Mouse (Mus musculus) stomach, embryonic 15.5 days (tissue): Measurements from ENCODE around the gene Xpnpep1. TPM values are rescaled to one million over a fixed set of nuclear protein-coding genes. Genes with fewer than 3 reads are reported as not detected.

Source experiments
- ATAC-seq: fragments of 200-750 bp; cut with Nextera tagmentation; 2 replicates; pipeline ENCODE4 v1.8.0; 2017; ENCODE audit warnings: low read depth, moderate number of reproducible peaks, moderate TSS enrichment; ENCODE audit not compliant: insufficient read depth, low FRiP score
- H3K27ac ChIP-seq: fragments of 300-500 bp; sonication (generic); 2 replicates; pipeline ENCODE4 v1.5.1; 2015; ENCODE audit warnings: mild to moderate bottlenecking, inconsistent platforms
- H3K27me3 ChIP-seq: fragments of 300-500 bp; sonication (generic); replicated peaks from 2 replicates; pipeline ENCODE4 v1.6.1; 2015; ENCODE audit warnings: inconsistent platforms
- H3K36me3 ChIP-seq: fragments of 300-500 bp; sonication (generic); 2 replicates; pipeline ENCODE4 v1.6.1; 2015; ENCODE audit warnings: inconsistent platforms
- H3K4me1 ChIP-seq: fragments of 300-500 bp; sonication (generic); 2 replicates; pipeline ENCODE4 v1.6.1; 2015; ENCODE audit warnings: inconsistent platforms
- H3K4me2 ChIP-seq: fragments of 300-500 bp; sonication (generic); 2 replicates; pipeline ENCODE4 v1.6.1; 2015; ENCODE audit warnings: mild to moderate bottlenecking, inconsistent platforms
- H3K4me3 ChIP-seq: fragments of 300-500 bp; sonication (generic); replicated peaks from 2 replicates; pipeline ENCODE4 v1.5.1; 2015; ENCODE audit warnings: inconsistent platforms
- H3K9ac ChIP-seq: fragments of 300-500 bp; sonication (generic); 2 replicates; pipeline ENCODE4 v1.6.1; 2015; ENCODE audit warnings: inconsistent platforms
- H3K9me3 ChIP-seq: fragments of 300-500 bp; sonication (generic); 2 replicates; pipeline ENCODE4 v1.6.1; 2016; ENCODE audit warnings: inconsistent platforms
- WGBS: fragments of 180-500 bp; shearing (Covaris S2); methylation state at CpG from one replicate; pipeline ENCODE4 v1.1.7; 2015; 5-methylcytosine and 5-hydroxymethylcytosine counted together
- polyA plus RNA-seq: library from polyadenylated mRNA; unstranded; fragments of >200 nt; fragmentation: Nextera tagmentation; extraction: Ambion mirVana; gene quantifications from 2 replicates; pipeline ENCODE4 v1.2.1, GENCODE M21; 2015

Xpnpep1 gene
- polyA plus RNA-seq, 1 experiment from 2014 or later, result 130 TPM

DNA sequence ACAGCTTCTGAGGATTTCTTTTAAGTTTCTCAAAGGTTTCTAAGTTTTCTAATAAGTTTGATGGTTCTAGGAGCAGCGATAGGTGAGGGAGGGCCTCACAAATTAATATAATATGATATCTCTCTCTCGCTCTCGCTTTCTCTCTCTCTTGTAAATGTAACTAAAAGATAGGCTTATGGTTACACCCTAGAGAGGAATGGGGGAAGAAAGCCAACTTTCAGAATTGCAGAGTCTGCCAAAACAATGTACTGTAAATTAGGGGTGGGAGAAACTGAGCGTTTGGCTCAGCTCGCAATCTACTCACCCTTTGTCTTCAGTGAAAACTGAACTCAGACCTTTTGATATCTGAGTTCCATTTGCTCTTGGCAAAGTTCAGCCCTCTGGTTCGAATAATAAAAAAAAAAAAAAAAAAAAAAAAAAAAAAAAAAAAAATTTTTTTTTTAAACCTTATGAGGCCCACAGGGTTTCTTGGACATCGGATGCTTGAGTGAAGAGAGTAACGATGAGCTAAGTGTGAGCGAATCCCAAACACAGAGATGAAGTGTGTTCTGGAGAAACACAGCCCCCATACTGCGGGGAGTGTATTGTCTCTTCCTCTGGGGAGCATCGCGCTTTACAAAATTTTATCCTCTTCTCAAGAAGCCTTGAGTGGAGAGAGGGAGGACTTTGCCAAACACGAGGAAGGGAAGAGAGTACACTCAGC lies 3.6 kb upstream of the Xpnpep1 start:
- no peaks in the 10 kb centered on the region for H3K27me3 ChIP-seq
- H3K4me2 ChIP-seq, result no peak overlapping the region
- H3K27ac ChIP-seq, result peak overlapping the region; percentile 75; the same call in 1 of the 2 replicates
- H3K9me3 ChIP-seq, result no peaks in the 10 kb centered on the region
- H3K36me3 ChIP-seq, result no peaks in the 10 kb centered on the region
- WGBS, result 63% methylated on average over 13 of the region's 13 CpGs
- H3K9ac ChIP-seq, result no peak overlapping the region
- no peak for ATAC-seq
- H3K4me3 ChIP-seq, result no peak overlapping the region
- H3K4me1 ChIP-seq, result peaks cover 13% of the 10 kb centered on the region

DNA sequence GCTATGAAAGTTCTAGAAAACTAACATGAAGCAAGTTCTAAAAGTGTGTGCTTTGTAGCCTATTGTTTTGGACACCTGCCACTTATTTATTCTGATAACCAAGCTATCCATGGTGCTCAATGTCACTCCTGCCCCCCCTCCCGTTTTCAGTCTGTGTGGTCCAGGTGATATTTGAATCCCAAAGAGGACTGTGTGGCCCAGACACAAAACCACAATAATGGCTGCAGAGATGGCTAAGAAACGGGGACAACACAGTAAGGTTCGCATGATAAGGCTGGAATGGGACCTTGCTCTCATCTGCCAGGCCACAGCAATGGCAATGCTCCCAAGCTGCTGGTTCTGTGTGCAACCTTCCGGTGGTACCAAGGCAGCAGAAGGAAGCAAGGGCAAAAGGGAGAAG lies 1.6 kb upstream of the Xpnpep1 start:
- no peaks in the 10 kb centered on the region for H3K9me3 ChIP-seq
- WGBS, result 77% methylated on average over 4 of the region's 4 CpGs
- H3K9ac ChIP-seq, result no peak overlapping the region
- no peak overlapping the region for H3K4me3 ChIP-seq
- no peak for ATAC-seq
- no peaks in the 10 kb centered on the region for H3K36me3 ChIP-seq
- H3K4me2 ChIP-seq, result no peak overlapping the region
- peaks cover 17% of the 10 kb centered on the region for H3K4me1 ChIP-seq
- peak overlapping the region; percentile 77; the same call in 1 of the 2 replicates for H3K27ac ChIP-seq
- no peaks in the 10 kb centered on the region for H3K27me3 ChIP-seq

DNA sequence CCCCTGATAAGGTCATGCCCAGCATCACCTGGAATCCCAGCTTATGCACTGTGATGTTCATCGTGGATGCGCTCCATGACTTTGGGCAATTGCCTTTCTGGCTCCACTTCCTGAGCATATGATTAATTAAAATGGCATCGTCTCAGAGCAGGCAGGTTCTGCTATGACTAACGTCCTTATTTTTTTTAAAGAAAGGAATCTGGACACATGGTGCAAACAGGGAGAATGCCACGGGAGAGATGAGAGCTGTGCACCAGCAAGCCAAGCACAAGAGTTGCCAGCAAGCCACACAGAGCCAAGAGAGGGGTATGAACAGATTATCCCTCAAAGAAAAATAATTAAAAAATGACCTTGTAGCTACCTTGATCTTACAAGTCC lies 1.1 kb upstream of the Xpnpep1 start:
- H3K9me3 ChIP-seq, result no peaks in the 10 kb centered on the region
- no peaks in the 10 kb centered on the region for H3K27me3 ChIP-seq
- H3K4me2 ChIP-seq, result peak overlapping the region; percentile 33; the same call in 1 of the 2 replicates
- H3K4me3 ChIP-seq, result no peak overlapping the region
- peak overlapping the region; percentile 77 for H3K27ac ChIP-seq
- H3K36me3 ChIP-seq, result no peaks in the 10 kb centered on the region
- no peak for ATAC-seq
- H3K9ac ChIP-seq, result no peak overlapping the region
- peaks cover 17% of the 10 kb centered on the region for H3K4me1 ChIP-seq
- 45% methylated on average over 5 of the region's 5 CpGs for WGBS

DNA sequence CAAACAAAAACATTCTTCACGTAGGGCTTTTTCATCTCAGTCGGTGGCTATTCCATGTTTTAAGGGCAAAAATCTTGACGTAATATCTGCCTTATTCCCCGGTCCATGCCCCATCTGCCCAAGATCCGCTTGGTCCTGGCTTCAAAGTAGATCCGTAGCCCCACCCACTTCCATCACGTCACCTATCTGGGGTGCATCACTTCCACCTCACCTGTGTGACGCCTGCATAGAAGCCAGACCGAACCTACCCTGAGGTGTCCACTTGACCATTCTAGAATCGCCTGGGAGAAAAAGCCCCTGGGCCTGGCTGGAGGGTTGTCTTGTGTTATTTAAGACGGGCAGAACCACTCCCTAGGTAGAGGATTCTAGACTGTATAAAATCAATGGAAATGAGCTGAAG lies 924 bp downstream of the Xpnpep1 start:
- Histone ChIP-seq H3K4me3 (peak overlapping the region; percentile 86; the same call in 1 of the 2 replicates), H3K4me2 (peak overlapping the region; percentile 58), H3K36me3 (no peaks in the 10 kb centered on the region), H3K27ac (peak overlapping the region; percentile 82), H3K27me3 (no peaks in the 10 kb centered on the region), H3K4me1 (peaks cover 15% of the 10 kb centered on the region), H3K9me3 (no peaks in the 10 kb centered on the region), H3K9ac (no peak overlapping the region)
- 41% methylated on average over 11 of the region's 11 CpGs for WGBS
- ATAC-seq, result no peak

DNA sequence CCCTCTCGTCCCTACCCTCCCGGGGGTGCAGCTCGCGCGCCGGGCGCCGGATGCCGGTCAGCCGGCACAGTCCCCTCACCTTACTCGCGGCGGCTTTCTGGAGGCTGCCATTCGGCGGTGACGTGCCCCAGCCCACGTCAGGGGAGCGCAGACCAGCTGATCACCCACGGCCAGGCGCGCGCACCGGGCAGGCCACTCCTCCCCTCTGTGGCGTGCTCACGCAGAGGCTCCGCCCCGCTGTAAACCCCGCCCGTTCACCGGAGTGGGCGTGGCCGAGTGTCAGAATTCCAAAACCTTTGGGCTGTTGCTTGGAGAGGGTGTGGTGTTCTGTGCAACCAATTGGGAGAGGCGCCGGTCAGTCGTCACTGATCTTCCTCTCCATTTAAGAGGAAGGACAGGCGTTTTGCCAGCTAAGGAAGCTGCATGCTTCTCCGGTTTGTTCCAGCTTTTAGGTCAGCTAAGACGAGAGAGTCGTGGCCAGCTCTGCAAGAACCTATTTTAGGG lies 1.5 kb downstream of the Xpnpep1 start:
- Histone ChIP-seq H3K9me3 (no peaks in the 10 kb centered on the region), H3K4me2 (peak overlapping the region; percentile 61), H3K4me3 (peak overlapping the region; percentile 86), H3K9ac (peak overlapping the region; percentile 83), H3K27ac (peak overlapping the region; percentile 86), H3K4me1 (peaks cover 12% of the 10 kb centered on the region; the same call in 1 of the 2 replicates), H3K36me3 (no peaks in the 10 kb centered on the region), H3K27me3 (no peaks in the 10 kb centered on the region)
- WGBS, result under 1% methylated on average over 39 of the region's 39 CpGs
- ATAC-seq, result peak; percentile 98

DNA sequence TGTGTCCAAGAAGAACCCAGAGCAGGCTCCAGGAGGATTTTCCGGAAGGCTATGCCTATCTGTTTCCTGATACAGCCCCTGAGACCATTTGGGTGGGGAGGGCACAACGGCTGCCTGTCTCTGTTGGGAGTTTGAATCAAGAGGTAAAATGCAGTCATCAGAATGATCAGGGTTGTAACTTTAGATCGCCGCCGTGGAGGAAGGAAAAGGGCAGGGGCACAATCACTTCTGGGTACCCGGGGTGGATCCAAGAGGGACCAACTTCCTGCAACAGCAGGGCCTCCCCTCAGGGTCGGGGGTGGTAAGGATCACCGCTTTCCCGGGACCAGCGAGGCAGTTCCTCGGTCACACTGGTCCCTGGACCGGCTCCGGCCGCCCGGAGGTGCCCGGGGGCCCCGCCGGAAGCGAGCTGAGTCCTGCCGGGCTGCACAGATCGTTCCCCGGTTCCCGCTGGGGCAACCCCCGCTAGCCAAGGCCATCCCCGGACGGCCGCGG lies 2.0 kb downstream of the Xpnpep1 start:
- Histone ChIP-seq H3K4me2 (peak overlapping the region; percentile 61), H3K27me3 (no peaks in the 10 kb centered on the region), H3K36me3 (no peaks in the 10 kb centered on the region), H3K4me1 (peaks cover 12% of the 10 kb centered on the region; the same call in 1 of the 2 replicates), H3K9ac (peak overlapping the region; percentile 83), H3K9me3 (no peaks in the 10 kb centered on the region), H3K4me3 (peak overlapping the region; percentile 86), H3K27ac (peak overlapping the region; percentile 86)
- WGBS, result 2% methylated on average over 23 of the region's 28 CpGs
- no peak for ATAC-seq

DNA sequence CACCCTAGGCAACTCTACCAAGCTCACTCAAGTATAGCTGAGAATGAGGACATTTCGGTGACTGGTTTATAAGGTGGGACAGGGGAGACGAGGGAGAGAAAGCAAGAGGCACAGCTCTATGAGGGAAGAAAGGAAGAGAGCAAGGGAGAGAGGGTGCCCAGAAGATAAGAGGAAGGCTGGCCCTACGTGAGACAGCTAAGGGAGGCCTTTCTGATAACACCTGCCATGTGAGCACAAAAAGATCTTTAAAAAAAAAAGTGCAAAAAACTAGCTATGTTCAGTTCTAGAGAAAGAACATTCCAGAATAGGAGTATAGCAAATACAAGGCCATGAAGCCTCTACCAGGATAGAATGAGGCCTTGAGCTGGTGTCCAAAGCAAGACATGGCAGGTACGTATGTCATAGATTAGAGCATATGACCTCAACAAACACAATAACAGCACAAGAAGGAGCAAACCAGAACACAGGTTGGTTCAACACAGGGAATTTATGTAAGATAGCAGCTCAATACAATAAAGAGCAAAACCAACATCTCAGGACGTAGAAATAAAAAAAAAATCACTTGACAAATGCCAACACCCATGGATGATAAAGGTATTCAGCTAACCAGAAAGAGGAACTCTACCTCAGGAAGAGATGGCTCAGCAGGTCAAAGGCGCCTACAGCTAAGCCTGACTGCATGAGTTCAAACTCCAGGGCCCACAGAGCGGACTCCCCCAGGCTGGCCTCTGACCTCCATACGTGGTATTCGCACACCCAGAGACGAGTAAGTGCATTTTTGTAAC lies 6.7 kb downstream of the Xpnpep1 start:
- no peak overlapping the region for H3K4me2 ChIP-seq
- no peak overlapping the region for H3K4me3 ChIP-seq
- peaks cover 19% of the 10 kb centered on the region for H3K36me3 ChIP-seq
- no peak overlapping the region for H3K9ac ChIP-seq
- H3K27ac ChIP-seq, result no peak overlapping the region
- H3K27me3 ChIP-seq, result no peaks in the 10 kb centered on the region
- H3K9me3 ChIP-seq, result no peaks in the 10 kb centered on the region
- WGBS, result 79% methylated on average over 10 of the region's 10 CpGs
- 0 out of 2 replicates have a peak, but pooled peaks cover 4% of the 10 kb centered on the region for H3K4me1 ChIP-seq
- no peak; the same call in 1 of the 2 replicates for ATAC-seq

DNA sequence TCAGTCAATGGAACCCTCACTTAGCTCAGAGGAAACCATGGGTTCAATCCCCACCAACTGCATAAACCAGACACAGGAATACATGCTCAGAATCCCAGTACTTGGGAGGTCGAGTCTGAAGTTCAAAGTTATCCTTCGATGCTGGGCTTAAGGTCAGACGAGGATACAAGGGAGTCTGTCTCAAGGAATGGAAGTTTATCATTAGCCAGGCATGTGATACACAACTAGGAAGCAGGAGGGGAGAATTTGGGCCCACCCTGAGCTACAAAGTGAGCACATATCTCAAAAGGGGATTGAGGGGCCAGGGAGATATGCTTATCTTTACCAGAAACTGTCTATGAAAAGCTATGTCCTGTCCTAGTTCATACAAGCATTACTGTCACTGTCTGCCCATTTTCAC lies 7.4 kb downstream of the Xpnpep1 start:
- no peak for ATAC-seq
- no peaks in the 10 kb centered on the region for H3K27me3 ChIP-seq
- WGBS, result 55% methylated on average over 3 of the region's 3 CpGs

DNA sequence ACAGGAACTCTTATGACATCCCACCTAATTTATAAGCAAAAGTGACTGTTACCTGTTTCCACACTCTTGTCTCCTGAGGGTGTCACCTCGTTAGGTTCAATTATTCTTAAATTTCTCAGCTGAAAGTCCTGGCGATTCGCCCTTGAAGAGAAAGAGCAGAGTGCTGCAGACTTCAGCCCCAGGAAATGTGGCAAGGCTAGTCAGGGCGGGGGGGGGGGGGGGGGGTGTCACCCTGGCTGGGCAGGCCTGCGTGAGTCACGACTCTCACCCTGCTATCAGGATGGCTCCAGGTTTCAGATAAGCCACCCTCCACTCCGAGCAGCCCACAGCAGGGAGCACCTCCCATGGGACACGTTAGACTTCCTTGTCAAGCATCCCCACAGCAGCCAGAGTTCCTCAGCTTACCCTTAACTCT lies 8.1 kb downstream of the Xpnpep1 start:
- H3K27me3 ChIP-seq, result no peaks in the 10 kb centered on the region
- ATAC-seq, result peak; percentile 81
- no peak overlapping the region for H3K9ac ChIP-seq
- H3K4me1 ChIP-seq, result no peaks in the 10 kb centered on the region
- 65% methylated on average over 8 of the region's 8 CpGs for WGBS
- H3K9me3 ChIP-seq, result no peaks in the 10 kb centered on the region
- no peak overlapping the region for H3K27ac ChIP-seq
- H3K4me3 ChIP-seq, result no peak overlapping the region
- no peak overlapping the region for H3K4me2 ChIP-seq
- peaks cover 25% of the 10 kb centered on the region for H3K36me3 ChIP-seq

More for the DNA sequence above, 7.4 kb downstream of the Xpnpep1 start:
- Histone ChIP-seq H3K4me3 (no peak overlapping the region), H3K9me3 (no peaks in the 10 kb centered on the region), H3K36me3 (peaks cover 25% of the 10 kb centered on the region), H3K27ac (no peak overlapping the region), H3K4me2 (no peak overlapping the region), H3K9ac (no peak overlapping the region), H3K4me1 (0 out of 2 replicates have a peak, but pooled peaks cover 4% of the 10 kb centered on the region)

DNA sequence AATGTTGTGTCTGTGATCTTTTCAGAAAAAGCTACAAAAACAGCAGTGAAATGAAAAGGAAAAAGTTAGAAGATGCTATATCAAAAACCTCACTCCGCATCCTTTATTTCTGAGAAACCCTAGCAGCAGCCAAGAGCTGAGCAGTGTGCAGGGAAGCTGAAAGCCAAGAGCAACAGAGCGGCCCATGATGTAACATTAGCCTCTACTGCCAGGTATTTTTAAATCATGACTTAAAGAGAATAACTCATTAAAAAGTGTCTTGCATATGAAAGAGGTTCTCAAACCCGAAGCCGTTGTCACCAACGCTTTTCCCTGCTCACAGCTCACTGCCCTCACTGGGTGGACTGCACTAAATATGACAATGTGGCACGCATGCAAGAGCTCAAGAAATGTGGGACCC lies 9.7 kb downstream of the Xpnpep1 start:
- no peak overlapping the region for H3K4me3 ChIP-seq
- no peak for ATAC-seq
- no peaks in the 10 kb centered on the region for H3K27me3 ChIP-seq
- H3K27ac ChIP-seq, result no peak overlapping the region
- no peak overlapping the region for H3K4me2 ChIP-seq
- H3K4me1 ChIP-seq, result no peaks in the 10 kb centered on the region
- no peaks in the 10 kb centered on the region for H3K9me3 ChIP-seq
- WGBS, result 98% methylated on average over 6 of the region's 6 CpGs
- peaks cover 26% of the 10 kb centered on the region for H3K36me3 ChIP-seq
- H3K9ac ChIP-seq, result no peak overlapping the region

DNA sequence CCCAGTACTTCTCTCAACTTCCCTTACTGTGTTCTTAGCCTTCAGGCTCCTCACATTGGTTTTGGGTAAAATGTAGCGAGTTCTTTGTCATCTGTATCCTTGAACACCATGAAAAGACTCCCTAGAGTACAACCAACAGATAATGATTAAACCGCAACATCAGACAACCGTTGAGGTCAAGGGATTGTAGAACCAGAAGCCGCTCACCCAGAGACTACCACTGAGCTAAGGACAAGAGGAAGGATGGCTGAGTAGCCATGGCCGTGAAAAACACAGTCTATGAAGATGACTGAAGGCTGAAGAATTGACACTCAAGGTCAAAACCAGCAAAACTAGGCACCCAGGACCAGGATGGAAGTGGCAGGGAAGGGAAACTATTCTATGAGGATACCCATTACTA lies 10.3 kb downstream of the Xpnpep1 start:
- H3K27ac ChIP-seq, result no peak overlapping the region
- no peak overlapping the region for H3K4me3 ChIP-seq
- H3K4me1 ChIP-seq, result no peaks in the 10 kb centered on the region
- 93% methylated on average over 5 of the region's 5 CpGs for WGBS
- no peaks in the 10 kb centered on the region for H3K27me3 ChIP-seq
- H3K9me3 ChIP-seq, result no peaks in the 10 kb centered on the region
- peaks cover 32% of the 10 kb centered on the region for H3K36me3 ChIP-seq
- no peak overlapping the region for H3K9ac ChIP-seq
- H3K4me2 ChIP-seq, result no peak overlapping the region
- ATAC-seq, result no peak

DNA sequence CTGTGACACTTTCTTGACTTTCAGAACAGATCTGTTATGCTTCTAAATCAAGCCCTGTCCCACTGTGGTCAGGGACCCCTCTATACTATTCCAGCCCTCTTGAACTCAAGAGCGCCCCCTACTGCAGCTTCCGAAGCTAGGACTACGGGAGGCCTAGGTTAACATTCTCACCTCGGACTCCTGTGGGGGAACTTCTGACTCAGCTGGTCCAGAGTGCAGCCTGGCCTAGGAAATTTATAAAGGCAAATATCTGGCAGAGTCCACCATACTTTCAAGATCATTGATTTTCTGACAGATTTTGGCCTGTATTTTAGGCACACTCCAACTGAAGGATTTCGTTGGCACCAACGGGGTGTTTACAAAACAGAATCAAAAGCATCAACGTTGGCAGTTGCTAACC lies 11.0 kb downstream of the Xpnpep1 start:
- H3K9ac ChIP-seq, result no peak overlapping the region
- H3K36me3 ChIP-seq, result peaks cover 38% of the 10 kb centered on the region
- H3K4me1 ChIP-seq, result no peaks in the 10 kb centered on the region; the same call in 1 of the 2 replicates
- H3K4me2 ChIP-seq, result no peak overlapping the region
- no peak overlapping the region for H3K4me3 ChIP-seq
- no peak overlapping the region for H3K27ac ChIP-seq
- ATAC-seq, result no peak
- H3K9me3 ChIP-seq, result no peaks in the 10 kb centered on the region
- WGBS, result 86% methylated on average over 7 of the region's 7 CpGs
- H3K27me3 ChIP-seq, result no peaks in the 10 kb centered on the region
